Mouse (Mus musculus): Measurements from ENCODE around the gene Il1b. TPM values are rescaled to one million over a fixed set of nuclear protein-coding genes. Genes with fewer than 3 reads are reported as not detected.

The Il1b gene
- total and polyA plus RNA-seq, 2 experiments from 2014 or later, result 0.33 TPM; not detected in 1

GRCm38 (mm10) chr2:129368106-129368505 is 2.8 kb downstream of the Il1b start:
- WGBS, result 80% methylated on average over 2 of the region's 2 CpGs
- H3K9me3 ChIP-seq (ENCODE audit: low read length), result no peaks in the 10 kb centered on the region
- H3K4me3 ChIP-seq (ENCODE audit: low read depth, low read length), result no peak overlapping the region
- ATAC-seq (ENCODE audit: low FRiP score) (no peak), DNase-seq (ENCODE audit: low spot score) (no peak)
- no peaks in the 10 kb centered on the region for H3K4me1 ChIP-seq (ENCODE audit: insufficient read depth, low read length)
- H3K27me3 ChIP-seq (ENCODE audit: insufficient read depth, low read length), result no peaks in the 10 kb centered on the region
- H3K4me2 ChIP-seq (ENCODE audit: low read depth, low read length, poor library complexity, severe bottlenecking), result no peak overlapping the region
- H3K9ac ChIP-seq (replicated peaks; ENCODE audit: low read length, poor library complexity, severe bottlenecking), result no peak overlapping the region
- no peak for TF ChIP-seq CTCF (IDR thresholded peaks at IDR 0.05)
- no peaks in the 10 kb centered on the region for H3K36me3 ChIP-seq (ENCODE audit: insufficient read depth, low read length)
- no peak overlapping the region for H3K27ac ChIP-seq (ENCODE audit: low read depth, low read length)

GRCm38 (mm10) chr2:129367246-129367645 is 3.7 kb downstream of the Il1b start:
- H3K4me1 ChIP-seq (ENCODE audit: insufficient read depth, low read length), result no peaks in the 10 kb centered on the region
- no peak for DNase-seq (ENCODE audit: low spot score)
- no peak for TF ChIP-seq CTCF (IDR thresholded peaks at IDR 0.05)
- H3K4me2 ChIP-seq (ENCODE audit: low read depth, low read length, poor library complexity, severe bottlenecking), result no peak overlapping the region
- H3K36me3 ChIP-seq (ENCODE audit: insufficient read depth, low read length), result no peaks in the 10 kb centered on the region
- 88% methylated on average over 5 of the region's 5 CpGs for WGBS
- no peak overlapping the region for H3K4me3 ChIP-seq (ENCODE audit: low read depth, low read length)
- no peak for ATAC-seq (ENCODE audit: low FRiP score)
- H3K9ac ChIP-seq (replicated peaks; ENCODE audit: low read length, poor library complexity, severe bottlenecking), result no peak overlapping the region
- H3K27me3 ChIP-seq (ENCODE audit: insufficient read depth, low read length), result no peaks in the 10 kb centered on the region
- H3K9me3 ChIP-seq (ENCODE audit: low read length), result no peaks in the 10 kb centered on the region
- no peak overlapping the region for H3K27ac ChIP-seq (ENCODE audit: low read depth, low read length)

- 87% methylated on average over 3 of the region's 3 CpGs for WGBS
- no peaks in the 10 kb centered on the region for H3K9me3 ChIP-seq (ENCODE audit: low read length)
- ATAC-seq (ENCODE audit: low FRiP score), result no peak
- no peaks in the 10 kb centered on the region for H3K4me1 ChIP-seq (ENCODE audit: insufficient read depth, low read length)
- no peak for TF ChIP-seq CTCF (IDR thresholded peaks at IDR 0.05)
- H3K4me3 ChIP-seq (ENCODE audit: low read depth, low read length), result no peak overlapping the region
- H3K9ac ChIP-seq (replicated peaks; ENCODE audit: low read length, poor library complexity, severe bottlenecking), result no peak overlapping the region
- no peak overlapping the region for H3K4me2 ChIP-seq (ENCODE audit: low read depth, low read length, poor library complexity, severe bottlenecking)
- H3K36me3 ChIP-seq (ENCODE audit: insufficient read depth, low read length), result no peaks in the 10 kb centered on the region
- DNase-seq (ENCODE audit: low spot score), result no peak
- H3K27me3 ChIP-seq (ENCODE audit: insufficient read depth, low read length), result no peaks in the 10 kb centered on the region
- no peak overlapping the region for H3K27ac ChIP-seq (ENCODE audit: low read depth, low read length)
Measured at GRCm38 (mm10) chr2:129360975-129361560, 9.9 kb downstream of the Il1b start.

GRCm38 (mm10) chr2:129360197-129360596 is 10.7 kb downstream of the Il1b start:
- H3K36me3 ChIP-seq (ENCODE audit: insufficient read depth, low read length), result no peaks in the 10 kb centered on the region
- 90% methylated on average over 10 of the region's 10 CpGs for WGBS
- no peak overlapping the region for H3K4me2 ChIP-seq (ENCODE audit: low read depth, low read length, poor library complexity, severe bottlenecking)
- H3K4me1 ChIP-seq (ENCODE audit: insufficient read depth, low read length), result no peaks in the 10 kb centered on the region
- TF ChIP-seq CTCF (IDR thresholded peaks at IDR 0.05), result no peak
- no peak for ATAC-seq (ENCODE audit: low FRiP score)
- no peaks in the 10 kb centered on the region for H3K9me3 ChIP-seq (ENCODE audit: low read length)
- no peak for DNase-seq (ENCODE audit: low spot score)
- no peak overlapping the region for H3K4me3 ChIP-seq (ENCODE audit: low read depth, low read length)
- H3K9ac ChIP-seq (replicated peaks; ENCODE audit: low read length, poor library complexity, severe bottlenecking), result no peak overlapping the region
- H3K27ac ChIP-seq (ENCODE audit: low read depth, low read length), result no peak overlapping the region
- no peaks in the 10 kb centered on the region for H3K27me3 ChIP-seq (ENCODE audit: insufficient read depth, low read length)

GRCm38 (mm10) chr2:129338138-129338621 is 32.8 kb downstream of the Il1b start:
- Histone ChIP-seq H3K4me3 (ENCODE audit: low read depth, low read length) (no peak overlapping the region), H3K4me1 (ENCODE audit: insufficient read depth, low read length) (no peaks in the 10 kb centered on the region), H3K36me3 (ENCODE audit: insufficient read depth, low read length) (no peaks in the 10 kb centered on the region), H3K27ac (ENCODE audit: low read depth, low read length) (no peak overlapping the region), H3K27me3 (ENCODE audit: insufficient read depth, low read length) (no peaks in the 10 kb centered on the region), H3K4me2 (ENCODE audit: low read depth, low read length, poor library complexity, severe bottlenecking) (no peak overlapping the region), H3K9ac (replicated peaks; ENCODE audit: low read length, poor library complexity, severe bottlenecking) (no peak overlapping the region), H3K9me3 (ENCODE audit: low read length) (no peaks in the 10 kb centered on the region)
- no peak for DNase-seq (ENCODE audit: low spot score)
- ATAC-seq (ENCODE audit: low FRiP score), result no peak
- 79% methylated on average over 6 of the region's 6 CpGs for WGBS
- TF ChIP-seq CTCF (IDR thresholded peaks at IDR 0.05), result no peak

GRCm38 (mm10) chr2:129333471-129333870 is 37.5 kb downstream of the Il1b start:
- Histone ChIP-seq H3K9ac (replicated peaks; ENCODE audit: low read length, poor library complexity, severe bottlenecking) (no peak overlapping the region), H3K27ac (ENCODE audit: low read depth, low read length) (no peak overlapping the region), H3K36me3 (ENCODE audit: insufficient read depth, low read length) (no peaks in the 10 kb centered on the region), H3K4me2 (ENCODE audit: low read depth, low read length, poor library complexity, severe bottlenecking) (no peak overlapping the region), H3K4me3 (ENCODE audit: low read depth, low read length) (no peak overlapping the region), H3K27me3 (ENCODE audit: insufficient read depth, low read length) (no peaks in the 10 kb centered on the region), H3K9me3 (ENCODE audit: low read length) (no peaks in the 10 kb centered on the region), H3K4me1 (ENCODE audit: insufficient read depth, low read length) (no peaks in the 10 kb centered on the region)
- no peak for ATAC-seq (ENCODE audit: low FRiP score)
- DNase-seq (ENCODE audit: low spot score), result no peak
- no peak for TF ChIP-seq CTCF (IDR thresholded peaks at IDR 0.05)
- WGBS, result 52% methylated on average over 4 of the region's 4 CpGs

All from midbrain, postnatal 0 days (tissue).